In genomic region chr5:89278309-89278708, GRCm38 (mm10) we compare ENCODE assay signal across 16 mouse cellular contexts.
A peak's percentile ranks its signal among the peaks of the same experiment; 100 is the strongest.
DNase-seq lines count a peak whose midpoint lies in the region; ATAC-seq and TF ChIP-seq lines count a peak whose summit lies in the region.
"Had no signal": no experiment of that assay in that cellular context is flagged by ENCODE, and none has a peak within 500 bp of the region (broad histone marks: within the 10 kb centered on the region; RNA-seq: fewer than 3 reads in every experiment).

No protein-coding gene starts in this region.

- no peak overlapping the region for H3K4me2 ChIP-seq in kidney, embryonic 15.5 days
- no peak overlapping the region; the same call in 1 of the 2 replicates for H3K4me2 ChIP-seq in liver, embryonic 15.5 days
- no peak overlapping the region for H3K4me2 ChIP-seq in myocyte (ENCODE audit: low read depth)
- H3K4me2 ChIP-seq in forebrain, embryonic 16.5 days (ENCODE audit: low read length), result no peak overlapping the region
- H3K4me2 ChIP-seq: hindbrain, embryonic 15.5 days; midbrain, embryonic 12.5 days had no signal

- H3K4me3 ChIP-seq in kidney, adult 2 months (ENCODE audit: insufficient read depth, low read depth, low read length), result no peak overlapping the region
- H3K4me3 ChIP-seq in kidney, embryonic 15.5 days (replicated peaks), result no peak overlapping the region
- no peak overlapping the region for H3K4me3 ChIP-seq in liver, embryonic 15.5 days (replicated peaks)
- no peak overlapping the region for H3K4me3 ChIP-seq in myocyte
- H3K4me3 ChIP-seq in forebrain, embryonic 16.5 days (replicated peaks; ENCODE audit: low read length), result no peak overlapping the region
- H3K4me3 ChIP-seq: gastrocnemius, adult 2 months; heart, adult 2 months; hindbrain, embryonic 15.5 days; midbrain, embryonic 12.5 days had no signal

- DNase-seq in kidney, adult 2 months, result peak; percentile 33
- no peak for DNase-seq in layer of hippocampus, adult 8-10 months (ENCODE audit: low spot score in 2 of 2)
- DNase-seq in right cerebral cortex, postnatal 10 days (ENCODE audit: low spot score in 2 of 2), result no peak
- DNase-seq: cerebellum, postnatal 10 days; gastrocnemius, adult 2 months; heart, adult 2 months; right cerebral cortex, postnatal 4 days; thymus, adult 2 months had no signal

- TF ChIP-seq CTCF in kidney, adult 2 months (conservative IDR thresholded peaks at IDR 0.05; ENCODE audit: insufficient read depth, insufficient read length, low read depth, low read length), result no peak

- no peaks in the 10 kb centered on the region for H3K27me3 ChIP-seq in kidney, adult 2 months (replicated peaks; ENCODE audit: control insufficient read depth, insufficient read depth, low read length)
- no peaks in the 10 kb centered on the region for H3K27me3 ChIP-seq in kidney, embryonic 15.5 days
- H3K27me3 ChIP-seq in liver, embryonic 15.5 days, result no peaks in the 10 kb centered on the region
- no peaks in the 10 kb centered on the region for H3K27me3 ChIP-seq in myocyte (ENCODE audit: control insufficient read depth, insufficient read depth, insufficient read length)
- H3K27me3 ChIP-seq in forebrain, embryonic 16.5 days (replicated peaks; ENCODE audit: control insufficient read depth, insufficient read depth, low read length), result no peaks in the 10 kb centered on the region
- H3K27me3 ChIP-seq: hindbrain, embryonic 15.5 days; midbrain, embryonic 12.5 days had no signal

- ATAC-seq in kidney, embryonic 15.5 days (replicated peaks; ENCODE audit: low FRiP score), result no peak
- peak; percentile 55 for ATAC-seq in granulocyte monocyte progenitor cell, adult 5-6 weeks (replicated peaks; ENCODE audit: poor library complexity, severe bottlenecking)
- ATAC-seq in liver, embryonic 15.5 days (ENCODE audit: insufficient read depth), result peak; percentile 55; the same call in 1 of the 2 replicates
- no peak for ATAC-seq in forebrain, embryonic 16.5 days
- ATAC-seq: forebrain, embryonic 14.5 days had no signal

- no peaks in the 10 kb centered on the region for H3K36me3 ChIP-seq in kidney, adult 2 months (ENCODE audit: control insufficient read depth, insufficient read depth, low read length)
- H3K36me3 ChIP-seq in kidney, embryonic 15.5 days, result no peaks in the 10 kb centered on the region
- H3K36me3 ChIP-seq in liver, embryonic 15.5 days (replicated peaks), result no peaks in the 10 kb centered on the region
- H3K36me3 ChIP-seq in myocyte (ENCODE audit: control insufficient read depth, insufficient read depth), result no peaks in the 10 kb centered on the region
- no peaks in the 10 kb centered on the region for H3K36me3 ChIP-seq in forebrain, embryonic 16.5 days (ENCODE audit: control insufficient read depth, insufficient read depth)
- H3K36me3 ChIP-seq: hindbrain, embryonic 15.5 days; midbrain, embryonic 12.5 days had no signal

- peaks cover 10% of the 10 kb centered on the region; the same call in 1 of the 2 replicates for H3K4me1 ChIP-seq in kidney, adult 2 months (ENCODE audit: control insufficient read depth, insufficient read depth, low read length)
- no peaks in the 10 kb centered on the region for H3K4me1 ChIP-seq in kidney, embryonic 15.5 days
- no peaks in the 10 kb centered on the region for H3K4me1 ChIP-seq in liver, embryonic 15.5 days (replicated peaks)
- no peaks in the 10 kb centered on the region for H3K4me1 ChIP-seq in forebrain, embryonic 16.5 days (replicated peaks; ENCODE audit: control insufficient read depth, insufficient read depth, low read length)
- H3K4me1 ChIP-seq: hindbrain, embryonic 15.5 days; midbrain, embryonic 12.5 days had no signal

- no peak overlapping the region for H3K9ac ChIP-seq in kidney, embryonic 15.5 days
- H3K9ac ChIP-seq in liver, embryonic 15.5 days, result no peak overlapping the region
- no peak overlapping the region for H3K9ac ChIP-seq in forebrain, embryonic 16.5 days (replicated peaks; ENCODE audit: low read depth, low read length)
- H3K9ac ChIP-seq: hindbrain, embryonic 15.5 days; midbrain, embryonic 12.5 days had no signal

- H3ac ChIP-seq in myocyte (ENCODE audit: control insufficient read depth, insufficient read length), result no peak overlapping the region

- TF ChIP-seq POLR2A in kidney, adult 2 months (IDR thresholded peaks at IDR 0.05; ENCODE audit: low read depth, low read length), result no peak
- TF ChIP-seq POLR2A in myocyte (IDR thresholded peaks at IDR 0.05; ENCODE audit: insufficient read length, low read depth), result no peak

- H3K9me3 ChIP-seq in kidney, embryonic 15.5 days (replicated peaks), result no peaks in the 10 kb centered on the region
- H3K9me3 ChIP-seq in liver, embryonic 15.5 days (replicated peaks), result no peaks in the 10 kb centered on the region
- no peaks in the 10 kb centered on the region for H3K9me3 ChIP-seq in forebrain, embryonic 16.5 days (ENCODE audit: control insufficient read depth, low read length)
- H3K9me3 ChIP-seq: hindbrain, embryonic 15.5 days; midbrain, embryonic 12.5 days had no signal

- H3K79me2 ChIP-seq in myocyte (ENCODE audit: control insufficient read depth, insufficient read depth), result no peaks in the 10 kb centered on the region

- peak overlapping the region; percentile 45 for H3K27ac ChIP-seq in kidney, adult 2 months (ENCODE audit: insufficient read depth, low read depth, low read length)
- no peak overlapping the region for H3K27ac ChIP-seq in kidney, embryonic 15.5 days
- H3K27ac ChIP-seq in liver, embryonic 15.5 days (replicated peaks), result no peak overlapping the region
- H3K27ac ChIP-seq in forebrain, embryonic 16.5 days (ENCODE audit: low read length), result no peak overlapping the region
- H3K27ac ChIP-seq: gastrocnemius, adult 2 months; heart, adult 2 months; hindbrain, embryonic 15.5 days; midbrain, embryonic 12.5 days had no signal

TF ChIP-seq in myocyte, 11 proteins besides CTCF, POLR2A, EP300 and RAD21:
- TF ChIP-seq REST (IDR thresholded peaks at IDR 0.05; ENCODE audit: insufficient read depth, insufficient read length) (no peak), TCF3 (IDR thresholded peaks at IDR 0.05; ENCODE audit: insufficient read length, low read depth) (no peak), MAX (IDR thresholded peaks at IDR 0.05; ENCODE audit: low read depth) (no peak), CEBPB (IDR thresholded peaks at IDR 0.05; ENCODE audit: insufficient read depth, poor library complexity, severe bottlenecking) (peak; percentile 42; the same call in 1 of the 2 replicates), USF1 (IDR thresholded peaks at IDR 0.05; ENCODE audit: low read depth) (no peak)

Comparison
In these comparisons a context has a peak if more than half of its experiments do, and no peak if none do; other contexts are left out.
1. ATAC-seq: peak in granulocyte monocyte progenitor cell, adult 5-6 weeks (single experiment) and liver, embryonic 15.5 days (single experiment); none in kidney, embryonic 15.5 days (single experiment) and forebrain, embryonic 16.5 days (single experiment).